Mouse (Mus musculus) T-cell, adult 66 days (primary cell): ENCODE results near the gene Bin2. TPM values are rescaled to one million over a fixed set of nuclear protein-coding genes. Genes with fewer than 3 reads are reported as not detected.

Experiments used
- total RNA-seq, 2 experiments: library from RNA; stranded (reverse); gene quantifications; 3 replicates in 1 of 2; 4 replicates in 1 of 2; pipeline ENCODE4 v1.2.4; 2023

Gene Bin2
- total RNA-seq, result 100 to 1,000 TPM; 415 to 448 TPM

DNA sequence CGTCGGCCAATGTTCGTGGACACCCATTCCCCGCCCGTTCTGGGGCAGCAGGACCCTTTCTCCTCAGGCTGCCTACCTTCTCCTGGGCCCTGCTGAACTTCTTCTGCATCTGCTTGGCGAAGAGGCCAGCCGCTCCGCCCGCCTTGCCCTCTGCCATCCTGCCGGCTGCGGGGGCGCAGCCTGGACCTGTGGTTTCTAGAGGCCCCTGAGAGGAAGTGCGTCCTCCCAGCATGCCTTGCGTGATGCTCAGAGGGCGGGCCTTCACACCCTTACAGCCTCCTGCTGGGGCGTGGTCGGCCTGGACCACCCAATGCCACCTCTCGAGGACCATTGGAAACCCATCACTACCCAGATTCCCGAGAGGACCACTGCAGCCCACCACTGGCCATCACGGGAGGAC, at the start of gene Bin2:
TSS of gene Bin2 (minus strand) at position 217 of the 400 bp plus-strand sequence.

DNA sequence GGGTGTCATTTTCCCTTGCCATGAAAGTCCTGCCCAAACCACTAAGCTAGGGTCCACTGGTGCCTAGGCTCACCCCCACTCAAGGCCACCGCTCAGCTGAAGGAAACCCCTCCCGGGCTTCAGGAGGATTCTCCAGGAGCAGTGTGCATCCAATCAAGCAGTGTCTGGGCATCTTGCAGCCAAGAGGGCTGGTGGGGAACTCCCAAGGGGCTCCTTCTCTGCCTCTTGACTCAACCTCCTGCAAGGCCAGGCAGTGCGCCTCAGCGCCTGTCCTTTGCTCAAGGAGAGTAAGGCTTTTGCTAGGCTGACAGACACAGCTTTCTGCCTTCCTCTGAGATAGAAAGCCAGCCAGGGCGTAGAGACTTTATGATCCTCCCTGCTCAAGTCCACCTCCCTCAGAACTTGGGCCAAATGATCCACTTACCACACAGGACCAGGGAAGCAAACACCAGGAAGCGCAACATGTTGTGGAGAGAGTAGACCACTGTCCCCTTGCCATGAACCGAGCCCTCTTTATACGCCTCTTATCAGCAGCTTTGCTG, 18.1 kb upstream of the Bin2 start, which contains the start of gene Cela1:
TSS of gene Cela1 (minus strand) at position 492 of the 542 bp plus-strand sequence.

DNA sequence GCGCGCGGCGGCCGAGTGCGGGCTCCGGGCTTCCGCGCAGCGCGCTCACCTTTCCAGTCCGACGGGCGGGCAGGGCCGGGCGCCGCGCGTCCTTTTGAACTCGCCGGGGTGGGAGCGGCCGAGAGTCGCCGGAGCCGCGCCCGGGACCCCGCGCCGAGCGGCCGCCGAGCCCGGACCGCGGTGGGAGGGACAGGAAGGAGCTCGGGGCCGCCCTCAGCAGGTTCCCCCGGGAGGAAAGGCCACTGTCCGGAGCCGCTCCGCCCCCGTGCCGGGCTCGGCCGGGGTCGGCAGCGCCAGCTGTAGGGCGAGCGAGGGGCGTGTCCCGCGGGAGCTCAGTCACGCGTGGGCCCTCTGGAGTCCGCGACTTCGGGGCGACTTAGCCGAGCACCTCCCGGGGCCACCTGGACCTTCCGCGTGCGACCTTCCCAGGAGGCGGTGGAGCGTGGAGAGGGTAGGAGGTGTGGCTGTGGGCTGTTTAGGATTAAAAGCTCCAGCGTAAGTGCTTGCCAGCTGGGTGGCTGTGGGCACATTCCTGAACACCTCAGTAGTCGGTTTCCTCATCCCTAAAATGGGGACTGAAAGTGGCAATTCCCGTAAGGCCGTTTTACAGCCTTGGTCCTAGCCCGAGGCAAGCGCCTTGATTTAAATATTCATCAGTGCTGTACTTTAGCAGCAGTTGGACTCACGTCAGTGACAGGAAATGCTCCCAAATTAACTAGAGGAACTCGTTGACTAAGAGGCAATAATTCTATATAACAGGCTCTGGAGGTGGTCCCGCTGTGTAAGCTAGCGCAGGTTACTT, 32.5 kb downstream of the Bin2 start, which contains the start of gene Smagp:
TSS of gene Smagp (minus strand) at position 241 of the 802 bp plus-strand sequence.

DNA sequence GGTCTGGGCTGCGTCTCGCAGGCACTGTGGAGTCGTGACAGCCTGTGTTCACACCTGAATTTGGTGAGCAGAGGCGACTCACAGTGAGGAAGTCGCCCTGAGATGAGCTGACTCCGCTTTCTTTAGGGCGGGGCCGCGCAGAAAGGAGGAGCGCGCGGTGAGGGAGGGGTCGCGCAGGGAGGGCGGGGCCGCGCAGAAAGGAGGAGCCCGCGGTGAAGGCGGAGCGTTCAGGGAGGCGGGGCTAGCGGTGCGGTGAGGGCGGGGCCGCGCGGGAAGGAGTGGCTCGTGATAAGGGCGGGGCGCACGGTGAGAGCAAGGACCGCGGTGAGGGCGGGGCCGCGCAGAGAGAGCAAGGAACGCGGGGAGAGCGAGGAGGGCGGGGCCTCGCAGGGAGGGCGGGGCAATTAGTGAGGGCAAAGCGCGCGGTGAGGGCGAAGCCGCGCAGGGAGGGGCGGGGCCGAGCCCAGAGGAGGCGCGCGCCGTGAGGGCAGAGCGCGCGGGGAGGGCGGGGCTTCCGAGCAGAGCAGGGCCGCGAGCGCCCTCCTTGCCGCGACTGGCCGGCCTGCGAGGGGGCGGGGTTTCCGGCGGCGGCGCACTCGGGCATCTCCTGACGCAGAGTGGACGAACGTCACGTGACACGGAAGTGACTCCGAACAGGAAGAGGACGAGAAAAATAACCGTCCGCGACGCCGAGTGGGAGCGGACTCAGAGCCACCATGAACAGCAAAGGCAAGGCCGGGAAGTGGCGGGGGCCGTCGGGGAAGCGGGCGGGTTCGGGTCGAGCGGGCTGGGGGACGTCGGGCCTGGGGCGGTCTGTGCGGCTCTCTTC, 54.1 kb downstream of the Bin2 start, which contains the start of gene Dazap2:
TSS of gene Dazap2 (plus strand) at position 354 of the 829 bp plus-strand sequence.

DNA sequence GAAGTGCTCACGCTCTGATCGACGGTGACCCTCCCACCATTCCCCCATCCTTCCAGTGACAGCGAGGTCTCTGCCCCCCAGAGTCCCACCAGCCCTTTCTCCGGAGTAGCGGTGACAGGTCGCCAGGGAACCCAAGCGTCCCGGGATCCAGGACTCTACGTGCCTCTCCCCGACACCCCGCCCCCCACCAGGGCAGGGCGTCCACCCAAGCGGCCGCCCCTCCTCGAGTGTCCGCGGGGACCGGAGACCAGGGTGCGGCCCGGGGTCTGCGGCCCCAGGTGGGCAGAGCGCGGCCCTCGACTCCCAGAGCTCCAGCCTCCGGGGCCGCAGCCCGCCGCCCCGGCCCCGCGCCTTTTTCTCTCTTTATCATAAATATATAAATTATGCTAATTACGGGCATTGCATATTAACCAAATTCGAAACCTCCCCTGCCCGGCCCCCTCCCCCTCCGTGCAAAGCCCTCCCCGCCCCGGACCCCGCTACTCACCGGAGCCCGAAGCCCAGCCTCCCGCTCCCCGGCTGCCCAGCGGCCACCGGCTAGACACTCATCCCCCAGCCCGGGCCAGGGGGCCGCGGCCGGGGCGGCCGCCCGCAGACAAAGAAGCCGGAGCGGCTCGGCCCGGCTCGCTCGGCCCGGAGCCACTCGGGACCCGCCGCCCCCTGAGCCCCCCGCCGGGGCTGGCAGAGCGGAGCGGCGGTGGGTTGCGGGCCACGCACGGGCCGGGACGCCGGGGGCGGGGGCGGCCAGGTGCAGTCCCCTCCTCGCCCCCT, 69.9 kb downstream of the Bin2 start, which contains the start of gene Pou6f1:
TSS of gene Pou6f1 (minus strand) at position 709 of the 771 bp plus-strand sequence.

Other genes with a start within 250 kb of the Bin2 start
- not detected for gene Gm5475, start 247.4 kb downstream of the Bin2 start, total RNA-seq
- 10 to 100 TPM; 65.3 to 71.9 TPM for gene Slc11a2, start 244.5 kb downstream of the Bin2 start, total RNA-seq
- 10 to 100 TPM; 46.4 to 47.3 TPM for gene Letmd1, start 200.5 kb downstream of the Bin2 start, total RNA-seq
- gene Csrnp2, start 174.1 kb downstream of the Bin2 start, total RNA-seq, result 1 to 10 TPM; 6.6 to 7.3 TPM
- gene Tfcp2, start 117.5 kb downstream of the Bin2 start, total RNA-seq, result 10 to 100 TPM; 10.3 to 13.3 TPM
- 10 to 100 TPM; 46.0 to 64.0 TPM for gene Pou6f1, start 69.6 kb downstream of the Bin2 start, total RNA-seq
- 100 to 1,000 TPM; 357 to 372 TPM for gene Dazap2, start 54.2 kb downstream of the Bin2 start, total RNA-seq
- gene Smagp, start 32.6 kb downstream of the Bin2 start, total RNA-seq, result 1 to 10 TPM; 7.2 to 7.3 TPM
- 1 to 10 TPM; 2.5 to 3.1 TPM for gene Cela1, start 18.4 kb upstream of the Bin2 start, total RNA-seq
- 100 to 1,000 TPM; 140 to 153 TPM for gene Galnt6, start 59.8 kb upstream of the Bin2 start, total RNA-seq
- gene Slc4a8, start 92.2 kb upstream of the Bin2 start, total RNA-seq, result 10 to 100 TPM in 1 of 2 experiments, 1 to 10 TPM in 1; 9.2 to 10.2 TPM
- gene Scn8a, start 200.3 kb upstream of the Bin2 start, total RNA-seq, result under 1 TPM in 1 of 2 experiments, not detected in 1; 0.12 TPM